Mouse (Mus musculus) heart, embryonic 15.5 days (tissue): Measurements from ENCODE around the gene Stc2. TPM values are rescaled to one million over a fixed set of nuclear protein-coding genes. Genes with fewer than 3 reads are reported as not detected.

Source experiments
- ATAC-seq: fragments of 200-750 bp; cut with Nextera tagmentation; replicated peaks from 2 replicates; pipeline ENCODE4 v1.8.0; 2017; ENCODE audit warnings: low read depth, moderate TSS enrichment; ENCODE audit not compliant: insufficient number of reproducible peaks, insufficient read depth, low FRiP score
- H3K27ac ChIP-seq: fragments of 300-500 bp; sonication (generic); 2 replicates; pipeline ENCODE4 v1.5.1; 2015; ENCODE audit warnings: mild to moderate bottlenecking, inconsistent platforms
- H3K27me3 ChIP-seq: fragments of 300-500 bp; sonication (generic); 2 replicates; pipeline ENCODE4 v1.6.1; 2015; ENCODE audit warnings: inconsistent platforms
- H3K36me3 ChIP-seq: fragments of 300-500 bp; sonication (generic); 2 replicates; pipeline ENCODE4 v1.6.1; 2015; ENCODE audit warnings: mild to moderate bottlenecking, inconsistent platforms
- H3K4me1 ChIP-seq: fragments of 300-500 bp; sonication (generic); replicated peaks from 2 replicates; pipeline ENCODE4 v1.6.1; 2015; ENCODE audit warnings: inconsistent platforms
- H3K4me2 ChIP-seq: fragments of 300-500 bp; sonication (generic); 2 replicates; pipeline ENCODE4 v1.6.1; 2015; ENCODE audit warnings: inconsistent platforms, mild to moderate bottlenecking, moderate library complexity
- H3K4me3 ChIP-seq: fragments of 300-500 bp; sonication (generic); 2 replicates; pipeline ENCODE4 v1.5.1; 2015; ENCODE audit warnings: mild to moderate bottlenecking, inconsistent platforms
- H3K9ac ChIP-seq: fragments of 300-500 bp; sonication (generic); 2 replicates; pipeline ENCODE4 v1.6.1; 2015; ENCODE audit warnings: mild to moderate bottlenecking, inconsistent platforms
- H3K9me3 ChIP-seq: fragments of 300-500 bp; sonication (generic); replicated peaks from 2 replicates; pipeline ENCODE4 v1.6.1; 2016; ENCODE audit warnings: inconsistent platforms
- WGBS: fragments of 180-500 bp; shearing (Covaris S2); methylation state at CpG from one replicate; pipeline ENCODE4 v1.1.7; 2015; ENCODE audit warnings: mixed read lengths; 5-methylcytosine and 5-hydroxymethylcytosine counted together
- polyA plus RNA-seq: library from polyadenylated mRNA; unstranded; fragments of >200 nt; fragmentation: Nextera tagmentation; extraction: Ambion mirVana; gene quantifications from 2 replicates; pipeline ENCODE4 v1.2.1, GENCODE M21; 2015

Gene Stc2
- polyA plus RNA-seq, 1 experiment from 2014 or later = 4.0 TPM

GRCm38 (mm10) chr11:31383968-31384367 lies 14.1 kb upstream of the Stc2 start:
- no peaks in the 10 kb centered on the region for H3K4me1 ChIP-seq
- no peak overlapping the region for H3K27ac ChIP-seq
- H3K36me3 ChIP-seq = no peaks in the 10 kb centered on the region
- H3K4me3 ChIP-seq = no peak overlapping the region
- H3K9me3 ChIP-seq = no peaks in the 10 kb centered on the region
- H3K27me3 ChIP-seq = no peaks in the 10 kb centered on the region
- H3K4me2 ChIP-seq = no peak overlapping the region
- H3K9ac ChIP-seq = no peak overlapping the region
- WGBS = 87% methylated on average over 2 of the region's 2 CpGs
- no peak for ATAC-seq

- no peak overlapping the region for H3K27ac ChIP-seq
- no peak overlapping the region for H3K4me2 ChIP-seq
- no peaks in the 10 kb centered on the region for H3K36me3 ChIP-seq
- ATAC-seq = no peak
- no peak overlapping the region for H3K4me3 ChIP-seq
- H3K4me1 ChIP-seq = no peaks in the 10 kb centered on the region
- H3K27me3 ChIP-seq = no peaks in the 10 kb centered on the region
- no peak overlapping the region for H3K9ac ChIP-seq
- H3K9me3 ChIP-seq = no peaks in the 10 kb centered on the region
- WGBS = 72% methylated on average over 5 of the region's 5 CpGs
Observed at GRCm38 (mm10) chr11:31382145-31382544, 12.3 kb upstream of the Stc2 start.

DNA sequence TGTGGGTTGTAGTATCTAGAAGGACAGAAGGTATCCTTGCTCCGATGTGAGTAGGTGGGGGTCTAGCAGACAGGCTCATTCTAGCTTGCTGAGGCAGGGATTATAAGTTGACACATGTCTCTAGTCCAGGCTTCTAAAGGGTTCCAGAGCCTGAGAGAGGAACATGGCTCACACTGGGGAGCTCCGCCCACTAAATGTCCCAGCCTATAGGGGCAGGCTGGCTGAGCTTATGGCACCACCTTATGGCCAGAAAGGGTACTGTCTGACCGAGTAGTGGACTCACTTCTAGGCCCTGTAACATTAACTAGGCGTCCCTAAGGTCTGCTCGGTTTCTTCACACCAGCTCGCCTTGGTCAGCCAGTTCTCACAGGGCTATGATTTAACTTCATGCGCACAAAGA lies 3.6 kb upstream of the Stc2 start:
- WGBS = 63% methylated on average over 7 of the region's 7 CpGs

DNA sequence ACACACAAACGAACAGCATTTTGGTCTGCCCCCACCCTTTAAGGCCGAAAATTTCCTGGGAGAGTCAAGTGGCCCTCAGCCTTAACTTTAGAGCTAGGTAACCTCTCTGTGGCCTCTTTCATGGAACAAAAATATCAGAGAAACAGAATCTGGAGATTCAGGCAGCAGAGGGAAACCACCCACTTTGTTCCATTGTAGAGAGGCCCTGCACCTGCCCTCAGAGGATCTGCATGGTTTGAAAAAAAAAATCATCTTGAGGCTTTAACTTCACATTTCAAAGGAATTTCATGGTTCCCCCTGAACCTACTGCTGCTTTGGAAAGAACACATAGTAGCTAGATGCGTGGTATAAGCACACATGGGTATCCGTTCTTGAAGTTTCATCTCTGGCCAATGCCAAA lies 2.3 kb upstream of the Stc2 start:
- ATAC-seq = no peak
- WGBS = 90% methylated on average over 4 of the region's 4 CpGs

More for the DNA sequence above, 3.6 kb upstream of the Stc2 start:
- H3K27me3 ChIP-seq = peaks cover 17% of the 10 kb centered on the region; the same call in 1 of the 2 replicates
- H3K27ac ChIP-seq = no peak overlapping the region
- no peak overlapping the region for H3K4me3 ChIP-seq
- ATAC-seq = no peak
- H3K36me3 ChIP-seq = no peaks in the 10 kb centered on the region
- H3K4me1 ChIP-seq = peaks cover 23% of the 10 kb centered on the region
- H3K4me2 ChIP-seq = no peak overlapping the region
- H3K9ac ChIP-seq = no peak overlapping the region
- no peaks in the 10 kb centered on the region for H3K9me3 ChIP-seq

DNA sequence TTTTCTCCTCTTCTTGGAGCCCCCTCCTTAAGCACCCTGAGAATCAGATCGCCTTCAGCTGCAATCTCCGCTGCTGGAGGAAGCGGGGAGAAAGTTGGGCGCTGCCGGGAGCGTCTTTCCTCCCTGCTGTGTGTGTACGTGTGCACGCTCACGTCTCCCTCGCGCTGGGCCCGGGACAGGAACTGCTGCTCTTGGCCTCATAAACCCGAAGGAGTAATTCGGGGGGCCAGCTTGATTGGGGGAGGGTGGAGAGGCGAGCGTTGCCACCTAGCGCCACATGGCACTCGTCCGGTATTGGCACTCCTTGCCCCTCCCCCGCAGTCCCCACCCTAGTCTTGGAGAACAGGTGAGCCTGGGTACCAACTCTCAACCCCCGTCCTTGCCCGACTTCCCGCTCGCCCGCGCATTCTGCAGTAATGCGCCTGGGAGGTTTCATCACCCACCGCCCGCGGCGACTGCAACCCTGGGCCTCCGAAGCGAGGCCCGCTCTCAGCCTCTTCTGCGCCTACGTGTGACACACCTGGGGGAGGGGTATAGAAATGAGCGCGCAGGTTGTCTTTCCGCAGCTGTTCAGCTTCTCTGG lies 1.5 kb upstream of the Stc2 start:
- 4% methylated on average over 39 of the region's 39 CpGs for WGBS
- H3K27me3 ChIP-seq = peaks cover 17% of the 10 kb centered on the region; the same call in 1 of the 2 replicates
- peak overlapping the region; percentile 63 for H3K4me3 ChIP-seq
- no peaks in the 10 kb centered on the region for H3K9me3 ChIP-seq
- peak overlapping the region; percentile 95 for H3K4me2 ChIP-seq
- no peak for ATAC-seq
- peak overlapping the region; percentile 21; the same call in 1 of the 2 replicates for H3K9ac ChIP-seq
- no peak overlapping the region for H3K27ac ChIP-seq
- peaks cover 28% of the 10 kb centered on the region for H3K4me1 ChIP-seq
- no peaks in the 10 kb centered on the region for H3K36me3 ChIP-seq

More for the DNA sequence above, 2.3 kb upstream of the Stc2 start:
- peaks cover 17% of the 10 kb centered on the region; the same call in 1 of the 2 replicates for H3K27me3 ChIP-seq
- H3K36me3 ChIP-seq = no peaks in the 10 kb centered on the region
- no peak overlapping the region for H3K4me2 ChIP-seq
- no peak overlapping the region for H3K9ac ChIP-seq
- no peak overlapping the region for H3K27ac ChIP-seq
- H3K4me1 ChIP-seq = peaks cover 28% of the 10 kb centered on the region
- no peak overlapping the region for H3K4me3 ChIP-seq
- H3K9me3 ChIP-seq = no peaks in the 10 kb centered on the region

- Histone ChIP-seq H3K4me2 (peak overlapping the region; percentile 95), H3K27me3 (peaks cover 17% of the 10 kb centered on the region; the same call in 1 of the 2 replicates), H3K36me3 (no peaks in the 10 kb centered on the region), H3K4me1 (peaks cover 28% of the 10 kb centered on the region), H3K9me3 (no peaks in the 10 kb centered on the region), H3K9ac (peak overlapping the region; percentile 21; the same call in 1 of the 2 replicates), H3K27ac (0 out of 2 replicates have a peak overlapping the region, but pooled peaks have one; percentile 70), H3K4me3 (peak overlapping the region; percentile 63)
- 3% methylated on average over 24 of the region's 24 CpGs for WGBS
- no peak for ATAC-seq
Observed at GRCm38 (mm10) chr11:31370436-31371230, 759 bp upstream of the Stc2 start.

- peaks cover 17% of the 10 kb centered on the region; the same call in 1 of the 2 replicates for H3K27me3 ChIP-seq
- ATAC-seq = peak; percentile 59
- H3K4me1 ChIP-seq = peaks cover 28% of the 10 kb centered on the region
- under 1% methylated on average over 50 of the region's 50 CpGs for WGBS
- H3K9me3 ChIP-seq = no peaks in the 10 kb centered on the region
- H3K4me3 ChIP-seq = peak overlapping the region; percentile 63
- peak overlapping the region; percentile 95 for H3K4me2 ChIP-seq
- H3K27ac ChIP-seq = peak overlapping the region; percentile 70
- H3K36me3 ChIP-seq = no peaks in the 10 kb centered on the region
- H3K9ac ChIP-seq = peak overlapping the region; percentile 64
Observed at GRCm38 (mm10) chr11:31368965-31369647, 768 bp downstream of the Stc2 start.

DNA sequence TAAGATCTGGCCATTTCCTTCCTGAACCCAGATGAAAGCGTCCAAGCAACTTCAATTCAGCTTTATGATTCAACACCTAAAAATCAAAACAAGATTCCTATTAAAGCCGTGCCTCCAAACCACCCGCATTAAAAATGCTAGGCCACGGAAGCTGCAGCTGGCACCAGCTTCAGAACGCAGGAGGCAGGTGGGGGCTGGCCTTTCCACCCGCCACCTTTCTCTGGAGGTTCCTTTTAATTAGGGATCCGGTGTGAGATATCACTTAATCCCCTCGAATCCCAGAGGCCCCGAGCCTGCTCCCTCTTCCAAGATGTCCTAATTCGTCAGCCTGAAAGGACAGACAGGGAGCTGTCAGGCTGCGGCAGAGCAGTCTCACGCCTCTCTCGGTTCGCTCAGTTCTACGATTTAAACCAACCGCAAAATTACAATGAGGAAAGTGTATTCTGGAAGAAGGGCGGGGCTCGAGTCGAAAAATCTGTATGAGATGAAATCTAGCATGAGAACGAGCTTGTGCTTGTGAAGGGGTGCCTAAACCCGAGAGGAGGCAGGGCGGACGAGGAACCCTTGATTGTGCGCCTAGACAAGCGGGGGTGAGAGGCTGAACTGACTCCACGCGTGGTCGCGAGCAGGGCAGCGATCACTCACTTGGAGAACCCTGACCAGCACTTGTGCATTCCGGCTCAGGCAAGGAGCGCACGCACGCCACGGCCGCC lies 1.5 kb downstream of the Stc2 start:
- ATAC-seq = no peak
- H3K4me1 ChIP-seq = peaks cover 28% of the 10 kb centered on the region

DNA sequence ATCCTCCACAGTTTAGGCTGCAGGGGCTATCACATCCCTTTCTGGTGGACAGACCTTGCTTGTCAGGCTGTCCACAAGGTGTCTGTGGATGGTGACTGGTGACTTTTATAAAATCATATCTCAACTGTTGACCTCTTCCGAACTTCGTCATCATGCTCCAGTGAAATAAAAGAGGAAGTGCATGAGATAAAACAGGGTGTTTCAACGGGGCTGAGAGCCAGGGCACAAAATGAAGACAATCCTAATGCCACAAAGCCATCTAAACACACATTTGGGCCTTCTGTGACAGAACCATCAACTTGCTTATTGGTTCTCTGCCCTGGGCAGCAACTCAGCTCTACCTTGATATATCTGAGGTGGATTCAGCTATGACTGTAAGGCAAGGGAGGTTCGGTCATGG lies 3.0 kb downstream of the Stc2 start:
- Histone ChIP-seq H3K4me3 (no peak overlapping the region), H3K4me1 (peaks cover 40% of the 10 kb centered on the region), H3K4me2 (no peak overlapping the region), H3K9ac (no peak overlapping the region), H3K27ac (no peak overlapping the region), H3K27me3 (peaks cover 11% of the 10 kb centered on the region; the same call in 1 of the 2 replicates), H3K9me3 (no peaks in the 10 kb centered on the region), H3K36me3 (no peaks in the 10 kb centered on the region)
- 60% methylated on average over 4 of the region's 4 CpGs for whole genome bisulfite sequencing
- no peak for ATAC-seq

More for the DNA sequence above, 1.5 kb downstream of the Stc2 start:
- Histone ChIP-seq H3K27me3 (peaks cover 17% of the 10 kb centered on the region; the same call in 1 of the 2 replicates), H3K9me3 (no peaks in the 10 kb centered on the region), H3K4me3 (peak overlapping the region; percentile 63), H3K4me2 (peak overlapping the region; percentile 95), H3K36me3 (no peaks in the 10 kb centered on the region), H3K9ac (peak overlapping the region; percentile 64), H3K27ac (peak overlapping the region; percentile 70)
- WGBS = 4% methylated on average over 36 of the region's 36 CpGs

- ATAC-seq = no peak
- Histone ChIP-seq H3K9ac (no peak overlapping the region), H3K4me2 (no peak overlapping the region), H3K9me3 (no peaks in the 10 kb centered on the region), H3K27me3 (peaks cover 7% of the 10 kb centered on the region; the same call in 1 of the 2 replicates), H3K27ac (no peak overlapping the region), H3K4me1 (peaks cover 39% of the 10 kb centered on the region), H3K4me3 (no peak overlapping the region), H3K36me3 (no peaks in the 10 kb centered on the region)
- 72% methylated on average over 2 of the region's 2 CpGs for WGBS
Observed at GRCm38 (mm10) chr11:31366421-31366820, 3.5 kb downstream of the Stc2 start.
